Mouse (Mus musculus): ENCODE results near the gene Mettl2. TPM values are rescaled to one million over a fixed set of nuclear protein-coding genes. Genes with fewer than 3 reads are reported as not detected.

The Mettl2 gene
- polyA plus RNA-seq, 1 experiment: 4.6 TPM

DNA sequence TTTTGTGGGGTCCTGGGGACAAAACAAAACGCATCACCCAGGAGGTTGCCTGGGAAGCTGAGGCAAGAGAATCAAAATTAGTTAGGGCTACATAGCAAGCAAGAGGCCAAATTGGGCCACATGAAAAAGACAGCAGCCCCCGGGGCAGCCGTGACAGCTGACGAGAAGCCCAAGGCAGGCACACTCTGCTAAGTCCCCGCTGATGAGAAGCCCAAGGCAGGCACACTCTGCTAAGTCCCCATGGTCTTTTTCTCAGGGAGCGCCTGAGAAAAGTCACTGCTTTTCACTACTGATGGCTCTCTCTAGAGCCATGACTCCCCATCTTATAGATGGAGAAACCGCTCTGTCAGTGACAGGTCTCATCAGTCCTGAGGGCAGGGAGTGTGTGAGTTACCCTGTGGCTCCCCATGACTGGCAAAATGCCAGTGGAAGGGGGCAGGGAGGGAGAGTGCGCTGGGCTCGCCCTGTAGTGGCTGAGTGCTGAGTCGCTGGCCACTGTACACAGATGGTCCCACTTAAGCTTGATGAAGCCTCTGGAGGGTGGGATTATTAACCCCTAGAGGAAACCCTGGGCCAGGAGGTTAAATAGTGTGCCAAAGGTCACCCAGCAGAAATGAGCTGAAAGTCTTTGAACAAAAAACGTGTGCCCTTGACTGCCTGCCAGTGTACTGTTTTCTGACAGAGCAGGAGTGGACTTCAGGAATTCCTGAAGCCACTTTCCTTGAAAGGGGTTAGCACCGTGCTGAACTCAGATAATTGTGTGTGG lies 27.0 kb downstream of the Mettl2 start:
- Histone ChIP-seq H3K36me3 (ENCODE audit: control insufficient read depth, insufficient read depth, low read length) (no peaks in the 10 kb centered on the region), H3K4me3 (ENCODE audit: low read depth, low read length) (no peak overlapping the region), H3K27ac (ENCODE audit: insufficient read depth, low read depth, low read length) (no peak overlapping the region), H3K4me1 (ENCODE audit: control insufficient read depth, insufficient read depth, insufficient read length, low read length) (no peaks in the 10 kb centered on the region), H3K27me3 (ENCODE audit: control insufficient read depth, insufficient read depth, low read length) (peaks cover 5% of the 10 kb centered on the region; the same call in 1 of the 2 replicates)
- 36% methylated on average over 12 of the region's 12 CpGs for WGBS
- TF ChIP-seq POLR2A (IDR thresholded peaks at IDR 0.05; ENCODE audit: low read depth, low read length) (no peak), CTCF (IDR thresholded peaks at IDR 0.05; ENCODE audit: extremely low read depth, insufficient read length, insufficient replicate concordance, low read depth, low read length) (no peak)

DNA sequence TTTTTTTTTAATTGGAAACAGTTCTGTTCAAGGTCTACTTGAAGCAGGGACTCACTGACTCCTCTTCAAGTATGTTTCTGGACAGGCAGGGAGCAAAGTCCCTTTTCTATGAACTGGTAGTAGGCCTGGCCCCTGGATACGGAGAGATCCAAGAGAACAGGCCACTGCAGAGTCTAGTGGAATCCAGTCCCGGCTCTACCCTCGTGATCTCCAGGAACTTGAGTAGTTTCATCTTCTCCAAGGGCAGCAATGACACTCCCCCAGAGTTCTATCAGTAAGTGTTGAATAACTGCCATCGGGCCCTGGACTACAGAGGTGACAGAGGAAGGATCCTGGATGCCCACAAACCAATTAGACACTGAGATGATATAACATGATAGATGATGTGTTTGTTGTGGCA lies 29.7 kb downstream of the Mettl2 start:
- no peak overlapping the region for H3K27ac ChIP-seq (ENCODE audit: insufficient read depth, low read depth, low read length)
- WGBS: 36% methylated on average over 4 of the region's 4 CpGs
- H3K27me3 ChIP-seq (ENCODE audit: control insufficient read depth, insufficient read depth, low read length): peaks cover 5% of the 10 kb centered on the region; the same call in 1 of the 2 replicates
- H3K4me3 ChIP-seq (ENCODE audit: low read depth, low read length): no peak overlapping the region
- H3K4me1 ChIP-seq (ENCODE audit: control insufficient read depth, insufficient read depth, insufficient read length, low read length): no peaks in the 10 kb centered on the region
- no peaks in the 10 kb centered on the region for H3K36me3 ChIP-seq (ENCODE audit: control insufficient read depth, insufficient read depth, low read length)
- TF ChIP-seq CTCF (IDR thresholded peaks at IDR 0.05; ENCODE audit: extremely low read depth, insufficient read length, insufficient replicate concordance, low read depth, low read length) (no peak), POLR2A (IDR thresholded peaks at IDR 0.05; ENCODE audit: low read depth, low read length) (no peak)

DNA sequence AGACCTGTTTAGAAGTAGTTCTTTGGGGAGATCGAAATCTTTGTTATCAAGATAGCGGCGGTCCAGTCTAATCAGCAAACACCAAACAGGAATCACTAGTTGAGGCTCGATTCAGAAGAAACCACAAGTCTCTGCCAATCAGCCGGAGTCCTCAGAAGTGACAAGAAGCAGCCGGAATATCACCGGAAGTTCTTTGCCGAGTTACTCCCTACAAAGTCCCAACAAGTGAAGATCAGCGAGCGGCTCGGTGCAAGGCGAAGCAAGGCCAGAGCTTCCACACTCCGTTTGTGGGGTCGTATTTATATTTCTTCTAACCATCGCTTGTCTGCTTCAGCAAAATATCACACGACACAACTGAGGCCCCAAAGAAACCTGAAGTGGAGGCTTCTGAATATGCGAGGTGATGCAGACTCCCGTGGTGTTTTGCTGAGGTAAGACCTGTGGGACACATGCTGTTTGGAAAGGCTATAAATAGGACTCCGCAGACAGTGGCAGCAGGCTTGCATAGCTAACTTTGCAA lies 30.6 kb downstream of the Mettl2 start:
- no peak for TF ChIP-seq POLR2A (IDR thresholded peaks at IDR 0.05; ENCODE audit: low read depth, low read length)
- TF ChIP-seq CTCF (IDR thresholded peaks at IDR 0.05; ENCODE audit: extremely low read depth, insufficient read length, insufficient replicate concordance, low read depth, low read length): no peak
- no peak overlapping the region for H3K27ac ChIP-seq (ENCODE audit: insufficient read depth, low read depth, low read length)
- no peaks in the 10 kb centered on the region for H3K27me3 ChIP-seq (ENCODE audit: control insufficient read depth, insufficient read depth, low read length)
- no peaks in the 10 kb centered on the region for H3K36me3 ChIP-seq (ENCODE audit: control insufficient read depth, insufficient read depth, low read length)
- H3K4me1 ChIP-seq (ENCODE audit: control insufficient read depth, insufficient read depth, insufficient read length, low read length): no peaks in the 10 kb centered on the region
- H3K4me3 ChIP-seq (ENCODE audit: low read depth, low read length): no peak overlapping the region
- 86% methylated on average over 19 of the region's 19 CpGs for WGBS

DNA sequence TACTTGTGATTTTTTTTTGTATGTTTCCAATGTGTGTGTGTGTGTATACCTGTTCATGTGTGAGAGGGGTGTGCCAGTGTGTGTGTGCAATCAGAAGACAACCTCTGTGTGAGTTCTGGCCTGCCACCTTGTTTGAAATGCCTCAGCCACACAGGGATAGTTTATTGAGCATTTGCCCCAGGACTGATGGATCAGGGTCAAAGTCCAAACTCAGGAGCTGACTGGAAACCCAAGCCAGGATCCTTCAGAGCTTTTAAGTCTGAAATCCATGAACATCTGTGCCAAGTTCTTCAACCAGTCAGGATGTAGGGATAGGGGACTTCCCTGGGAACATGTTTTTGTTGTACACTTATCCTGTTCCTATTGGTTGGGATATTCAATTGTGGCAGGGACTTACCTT lies 31.8 kb downstream of the Mettl2 start:
- Histone ChIP-seq H3K27me3 (ENCODE audit: control insufficient read depth, insufficient read depth, low read length) (no peaks in the 10 kb centered on the region), H3K4me1 (ENCODE audit: control insufficient read depth, insufficient read depth, insufficient read length, low read length) (no peaks in the 10 kb centered on the region), H3K4me3 (ENCODE audit: low read depth, low read length) (no peak overlapping the region), H3K36me3 (ENCODE audit: control insufficient read depth, insufficient read depth, low read length) (no peaks in the 10 kb centered on the region), H3K27ac (ENCODE audit: insufficient read depth, low read depth, low read length) (no peak overlapping the region)
- TF ChIP-seq POLR2A (IDR thresholded peaks at IDR 0.05; ENCODE audit: low read depth, low read length) (no peak), CTCF (IDR thresholded peaks at IDR 0.05; ENCODE audit: extremely low read depth, insufficient read length, insufficient replicate concordance, low read depth, low read length) (no peak)

DNA sequence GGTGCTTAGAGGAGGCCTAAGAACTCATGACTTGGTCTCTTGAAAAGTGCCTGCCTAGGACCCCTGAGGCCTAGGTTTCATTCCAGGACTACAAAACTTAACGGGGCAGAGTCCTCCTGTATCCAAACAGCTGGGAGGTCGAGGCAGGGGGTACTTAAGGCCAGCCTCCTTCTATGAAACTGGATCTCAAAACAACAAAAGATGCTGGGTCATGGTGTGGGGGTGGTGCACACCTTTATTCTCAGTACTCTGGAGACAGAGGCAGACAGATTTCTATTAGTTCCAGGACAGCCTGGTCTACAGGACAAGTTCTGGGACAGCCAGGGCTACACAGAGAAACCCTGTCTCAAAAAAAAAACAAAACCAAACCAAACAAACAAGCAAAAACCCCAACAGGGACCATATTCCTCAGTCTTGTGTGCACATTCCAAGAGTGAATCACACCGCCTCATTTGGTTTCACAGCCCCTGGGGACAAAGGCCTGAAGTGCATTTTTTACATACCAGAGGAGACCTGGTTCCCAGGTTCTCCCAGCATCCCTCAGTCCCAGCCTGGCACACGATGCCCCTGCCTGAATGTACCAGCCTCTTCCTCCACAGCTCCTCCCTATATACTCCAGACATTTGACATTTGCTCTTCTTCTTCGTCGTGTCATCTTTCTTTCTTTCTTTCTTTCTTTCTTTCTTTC lies 33.6 kb downstream of the Mettl2 start:
- Histone ChIP-seq H3K27me3 (ENCODE audit: control insufficient read depth, insufficient read depth, low read length) (no peaks in the 10 kb centered on the region), H3K36me3 (ENCODE audit: control insufficient read depth, insufficient read depth, low read length) (no peaks in the 10 kb centered on the region), H3K4me1 (ENCODE audit: control insufficient read depth, insufficient read depth, insufficient read length, low read length) (no peaks in the 10 kb centered on the region), H3K4me3 (ENCODE audit: low read depth, low read length) (no peak overlapping the region), H3K27ac (ENCODE audit: insufficient read depth, low read depth, low read length) (no peak overlapping the region)
- TF ChIP-seq POLR2A (IDR thresholded peaks at IDR 0.05; ENCODE audit: low read depth, low read length) (no peak), CTCF (IDR thresholded peaks at IDR 0.05; ENCODE audit: extremely low read depth, insufficient read length, insufficient replicate concordance, low read depth, low read length) (no peak)
- WGBS: 62% methylated on average over 6 of the region's 6 CpGs

DNA sequence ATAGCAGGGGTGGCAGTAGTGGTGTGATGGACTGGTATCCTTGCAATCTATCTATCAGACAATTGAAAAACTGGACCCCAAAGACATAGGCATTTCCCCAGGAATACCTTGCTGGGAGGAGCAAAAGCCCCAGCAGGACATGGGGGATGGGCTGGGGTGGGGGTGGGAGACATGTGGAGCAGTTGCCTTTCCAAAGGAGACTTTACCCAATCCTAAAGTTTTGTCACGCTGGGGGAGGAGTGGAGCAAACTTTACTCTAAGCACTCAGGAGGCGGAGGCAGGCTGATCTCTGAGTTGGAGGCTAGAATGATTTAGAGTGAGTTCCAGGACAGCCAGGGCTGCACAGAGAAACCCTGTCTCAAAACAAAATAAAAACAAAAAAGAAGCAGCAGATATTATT lies 35.2 kb downstream of the Mettl2 start:
- H3K4me1 ChIP-seq (ENCODE audit: control insufficient read depth, insufficient read depth, insufficient read length, low read length): no peaks in the 10 kb centered on the region
- H3K27ac ChIP-seq (ENCODE audit: insufficient read depth, low read depth, low read length): no peak overlapping the region
- H3K27me3 ChIP-seq (ENCODE audit: control insufficient read depth, insufficient read depth, low read length): no peaks in the 10 kb centered on the region
- H3K4me3 ChIP-seq (ENCODE audit: low read depth, low read length): no peak overlapping the region
- H3K36me3 ChIP-seq (ENCODE audit: control insufficient read depth, insufficient read depth, low read length): no peaks in the 10 kb centered on the region
- WGBS: 84% methylated on average over 2 of the region's 2 CpGs
- no peak for TF ChIP-seq POLR2A (IDR thresholded peaks at IDR 0.05; ENCODE audit: low read depth, low read length)
- TF ChIP-seq CTCF (IDR thresholded peaks at IDR 0.05; ENCODE audit: extremely low read depth, insufficient read length, insufficient replicate concordance, low read depth, low read length): no peak
